Mouse (Mus musculus) heart, embryonic 14.5 days (tissue): ENCODE measurements around the gene Olfr711. TPM values are rescaled to one million over a fixed set of nuclear protein-coding genes. Genes with fewer than 3 reads are reported as not detected.
"Not testable (repeated sequence)": the region's sequence is repeated elsewhere in the genome, so short reads cannot be mapped to it uniquely, and the experiment has no call there.

ENCODE experiments used
- ATAC-seq: fragments of 200-750 bp; cut with Nextera tagmentation; 2 replicates; pipeline ENCODE4 v1.8.0; 2017; ENCODE audit warnings: low read depth, moderate TSS enrichment; ENCODE audit not compliant: insufficient number of reproducible peaks, insufficient read depth, low FRiP score
- H3K27ac ChIP-seq, 2 experiments: fragments of 200-500 bp in 1 of 2; fragments of 300-500 bp in 1 of 2; sonication (generic) in 1 of 2; replicated peaks in 1 of 2; 2 replicates each; pipeline ENCODE4 v1.5.1; 2012 to 2014; ENCODE audit warnings: low read depth in 2 of 2, low read length in 2 of 2, control low read depth in 1 of 2, mild to moderate bottlenecking in 1 of 2, mixed read lengths in 1 of 2; ENCODE audit not compliant: control insufficient read depth in 1 of 2, insufficient read depth in 1 of 2
- H3K27me3 ChIP-seq: fragments of 300-500 bp; sonication (generic); 2 replicates; pipeline ENCODE4 v1.6.1; 2014; ENCODE audit warnings: mild to moderate bottlenecking, low read length, control low read depth; ENCODE audit not compliant: control insufficient read depth, insufficient read depth
- H3K36me3 ChIP-seq: fragments of 300-500 bp; sonication (generic); 2 replicates; pipeline ENCODE4 v1.6.1; 2014; ENCODE audit warnings: mild to moderate bottlenecking, control low read depth, low read length, mixed read lengths; ENCODE audit not compliant: control insufficient read depth, insufficient read depth
- H3K4me1 ChIP-seq, 2 experiments: fragments of 200-500 bp in 1 of 2; fragments of 300-500 bp in 1 of 2; sonication (generic) in 1 of 2; 2 replicates each; pipeline ENCODE4 v1.6.1; 2012 to 2014; ENCODE audit warnings: low read length in 2 of 2, control low read depth in 1 of 2, mixed read lengths in 1 of 2; ENCODE audit not compliant: control insufficient read depth in 2 of 2, insufficient read depth in 2 of 2
- H3K4me2 ChIP-seq: fragments of 300-500 bp; sonication (generic); 2 replicates; pipeline ENCODE4 v1.6.1; 2014; ENCODE audit warnings: mild to moderate bottlenecking, low read length
- H3K4me3 ChIP-seq, 2 experiments: fragments of 200-500 bp in 1 of 2; fragments of 300-500 bp in 1 of 2; sonication (generic) in 1 of 2; 2 replicates each; pipeline ENCODE4 v1.5.1; 2012 to 2014; ENCODE audit warnings: low read length in 2 of 2, mild to moderate bottlenecking in 2 of 2, control low read depth in 1 of 2, low read depth in 1 of 2, moderate library complexity in 1 of 2; ENCODE audit not compliant: control insufficient read depth in 1 of 2, insufficient read depth in 1 of 2
- H3K9ac ChIP-seq: fragments of 300-500 bp; sonication (generic); 2 replicates; pipeline ENCODE4 v1.6.1; 2014; ENCODE audit warnings: mild to moderate bottlenecking, low read length
- H3K9me3 ChIP-seq: fragments of 300-500 bp; sonication (generic); 2 replicates; pipeline ENCODE4 v1.6.1; 2016; ENCODE audit warnings: low read length, control low read depth; ENCODE audit not compliant: control insufficient read depth
- WGBS: fragments of 180-500 bp; shearing (Covaris S2); extraction: QIAGEN DNeasy Blood & Tissue Kit; methylation state at CpG from one replicate; pipeline ENCODE4 v1.1.7; 2014; 5-methylcytosine and 5-hydroxymethylcytosine counted together
- polyA plus RNA-seq: library from polyadenylated mRNA; unstranded; fragments of >200 nt; fragmentation: Nextera tagmentation; extraction: Ambion mirVana; gene quantifications from 2 replicates; pipeline ENCODE4 v1.2.1, GENCODE M21; 2014

The Olfr711 gene
- polyA plus RNA-seq, 1 experiment from 2014 or later, result not detected

DNA sequence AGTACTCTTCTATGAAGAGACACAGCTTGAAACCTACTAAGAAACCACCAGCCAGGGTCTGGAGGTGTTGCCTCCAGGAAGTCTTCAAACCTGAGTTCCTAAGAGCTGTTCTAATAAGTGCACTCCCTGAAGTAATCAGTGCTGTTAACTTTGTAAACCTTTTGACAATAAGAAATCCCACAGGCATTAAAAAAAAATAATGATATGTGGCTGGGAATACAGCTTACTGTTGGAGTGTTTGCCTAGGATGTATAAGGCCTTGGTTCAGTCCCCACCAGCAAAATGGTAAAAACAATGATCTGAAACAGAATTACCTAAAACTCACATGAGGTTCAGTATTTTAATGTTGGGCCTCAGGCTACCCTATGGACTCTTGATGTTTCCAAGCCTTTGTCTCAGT, 43.1 kb downstream of the Olfr711 start, which contains the start of gene Olfr709-ps1:
Olfr709-ps1 (minus strand) TSS at position 101 of the 400 bp plus-strand sequence.
- H3K4me1 ChIP-seq, result no peaks in the 10 kb centered on the region
- H3K4me3 ChIP-seq, result no peak within 1 kb of the TSS
- no peak for ATAC-seq
- H3K36me3 ChIP-seq, result no peaks in the 10 kb centered on the region
- no peak within 1 kb of the TSS for H3K4me2 ChIP-seq
- H3K27ac ChIP-seq, result no peak within 1 kb of the TSS
- H3K9ac ChIP-seq, result no peak within 1 kb of the TSS
- no peaks in the 10 kb centered on the region for H3K27me3 ChIP-seq
- no peaks in the 10 kb centered on the region for H3K9me3 ChIP-seq

DNA sequence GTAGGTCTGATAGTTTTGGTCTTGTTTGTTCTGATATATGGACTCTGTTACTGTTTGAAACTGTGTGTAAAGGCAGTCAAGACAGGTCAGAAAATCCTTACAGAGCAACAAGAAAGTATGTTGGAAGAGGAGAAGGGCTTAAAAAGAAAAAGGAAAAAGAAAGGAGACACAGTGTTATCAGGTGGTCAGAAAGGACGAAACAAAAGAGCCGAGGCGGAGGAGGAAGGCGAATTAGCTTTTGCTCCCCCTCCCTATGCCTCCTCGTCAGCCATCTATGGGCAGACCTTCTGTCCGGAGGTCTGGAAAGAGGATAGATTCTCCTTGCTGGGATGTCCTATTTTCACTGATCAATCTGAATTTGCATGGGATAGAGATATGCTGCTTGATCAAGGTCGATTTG, 54.3 kb downstream of the Olfr711 start:
- H3K27me3 ChIP-seq, H3K4me2 ChIP-seq, H3K27ac ChIP-seq, ATAC-seq, H3K36me3 ChIP-seq, H3K4me3 ChIP-seq, H3K4me1 ChIP-seq, H3K9me3 ChIP-seq, H3K9ac ChIP-seq: not testable (repeated sequence)
- 63% methylated on average over 2 of the region's 7 CpGs for WGBS

Other genes starting within 250 kb of the Olfr711 start
- gene Olfr697, start 233.0 kb downstream of the Olfr711 start, polyA plus RNA-seq, result not detected in 2 replicates
- gene Olfr698, start 220.1 kb downstream of the Olfr711 start, polyA plus RNA-seq, result not detected in 2 replicates
- not detected in 2 replicates for gene Olfr699, start 182.3 kb downstream of the Olfr711 start, polyA plus RNA-seq
- not detected in 2 replicates for gene Olfr700, start 166.6 kb downstream of the Olfr711 start, polyA plus RNA-seq
- gene Olfr701, start 161.3 kb downstream of the Olfr711 start, polyA plus RNA-seq, result not detected in 2 replicates
- gene Olfr702, start 141.6 kb downstream of the Olfr711 start, polyA plus RNA-seq, result not detected in 2 replicates
- gene Olfr703, start 132.1 kb downstream of the Olfr711 start, polyA plus RNA-seq, result not detected in 2 replicates
- not detected in 2 replicates for gene Olfr704, start 112.3 kb downstream of the Olfr711 start, polyA plus RNA-seq
- not detected in 2 replicates for gene Olfr705, start 98.6 kb downstream of the Olfr711 start, polyA plus RNA-seq
- gene Olfr706, start 87.3 kb downstream of the Olfr711 start, polyA plus RNA-seq, result not detected in 2 replicates
- gene Olfr707, start 74.2 kb downstream of the Olfr711 start, polyA plus RNA-seq, result not detected in 2 replicates
- not detected in 2 replicates for gene Olfr1532-ps1, start 67.5 kb downstream of the Olfr711 start, polyA plus RNA-seq
- gene Olfr709-ps1, start 43.2 kb downstream of the Olfr711 start, polyA plus RNA-seq, result not detected in 2 replicates
- gene Olfr710, start 27.1 kb downstream of the Olfr711 start, polyA plus RNA-seq, result not detected in 2 replicates
- gene Olfr6, start 11.5 kb downstream of the Olfr711 start, polyA plus RNA-seq, result not detected in 2 replicates
- gene Olfr2, start 30.6 kb upstream of the Olfr711 start, polyA plus RNA-seq, result not detected in 2 replicates
- not detected in 2 replicates for gene Olfr713, start 55.7 kb upstream of the Olfr711 start, polyA plus RNA-seq
- gene Olfr714, start 95.5 kb upstream of the Olfr711 start, polyA plus RNA-seq, result not detected in 2 replicates
- not detected in 2 replicates for gene Olfr17, start 117.8 kb upstream of the Olfr711 start, polyA plus RNA-seq
- not detected in 2 replicates for gene Olfr715b, start 134.9 kb upstream of the Olfr711 start, polyA plus RNA-seq
- not detected in 2 replicates for gene Olfr715, start 155.6 kb upstream of the Olfr711 start, polyA plus RNA-seq
- gene Olfr716, start 162.9 kb upstream of the Olfr711 start, polyA plus RNA-seq, result not detected in 2 replicates
- not detected in 2 replicates for gene Nlrp14, start 191.5 kb upstream of the Olfr711 start, polyA plus RNA-seq
- gene Rbmxl2, start 234.0 kb upstream of the Olfr711 start, polyA plus RNA-seq, result not detected in 2 replicates